In the genomic region with DNA sequence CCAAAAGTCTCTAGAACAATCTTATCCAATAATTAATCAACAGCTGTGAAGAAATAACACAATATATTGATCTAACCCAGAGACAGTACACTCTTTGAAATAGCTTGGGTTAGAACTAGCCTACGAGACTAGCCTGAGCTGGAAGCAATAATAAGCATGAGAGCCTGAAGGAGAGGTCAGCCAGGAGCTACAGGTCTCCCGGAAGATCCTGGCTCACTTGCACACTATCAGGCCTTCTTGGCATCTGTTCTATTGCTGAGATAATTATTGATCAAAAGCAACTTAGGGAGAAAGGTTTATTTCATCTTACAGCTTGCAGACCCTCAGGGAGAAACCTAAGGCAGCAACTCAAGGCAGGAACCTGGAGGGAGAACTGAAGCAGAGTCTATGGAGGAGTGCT, we compare ENCODE assay signal across 27 mouse cellular contexts.
"Had no signal": no experiment of that assay in that cellular context is flagged by ENCODE, and none has a peak within 500 bp of the region (broad histone marks: within the 10 kb centered on the region; RNA-seq: fewer than 3 reads in every experiment).

No protein-coding gene starts in this region.

- H3K27ac ChIP-seq: limb, embryonic 10.5 days; limb, embryonic 12.5 days; limb, embryonic 13.5 days; limb, embryonic 15.5 days; liver, embryonic 12.5 days; liver, embryonic 13.5 days; liver, embryonic 14.5 days; liver, embryonic 15.5 days; lung, embryonic 15.5 days; macrophage; midbrain, embryonic 10.5 days; midbrain, embryonic 12.5 days; midbrain, embryonic 13.5 days; midbrain, embryonic 15.5 days; neural tube, embryonic 12.5 days had no signal

- H3K4me1 ChIP-seq: midbrain, embryonic 12.5 days; midbrain, embryonic 13.5 days; midbrain, embryonic 15.5 days had no signal

- H3K27me3 ChIP-seq: limb, embryonic 12.5 days; limb, embryonic 13.5 days; limb, embryonic 15.5 days; liver, embryonic 13.5 days; liver, embryonic 15.5 days; lung, embryonic 15.5 days; midbrain, embryonic 15.5 days had no signal

- DNase-seq: left cerebral cortex, postnatal 4 days; liver, embryonic 13.5 days; liver, postnatal 0 days; lung, adult 18-20 months; lung, adult 2 months; lung, embryonic 14.5 days; lung, postnatal 10 days; lung, postnatal 14 days; lung, postnatal 36 days; lung, postnatal 4 days; midbrain, embryonic 14.5 days had no signal

- H3K4me3 ChIP-seq: limb, embryonic 10.5 days; limb, embryonic 12.5 days; limb, embryonic 13.5 days; limb, embryonic 15.5 days; liver, embryonic 12.5 days; liver, embryonic 13.5 days; liver, embryonic 15.5 days; lung, embryonic 15.5 days; megakaryocyte, embryonic 14.5 days; midbrain, embryonic 10.5 days; midbrain, embryonic 12.5 days; midbrain, embryonic 13.5 days; midbrain, embryonic 15.5 days; myocyte; neural tube, embryonic 12.5 days had no signal

- H3K36me3 ChIP-seq: limb, embryonic 10.5 days; limb, embryonic 12.5 days; limb, embryonic 13.5 days; limb, embryonic 15.5 days; liver, embryonic 12.5 days; liver, embryonic 13.5 days; liver, embryonic 15.5 days; lung, embryonic 15.5 days; midbrain, embryonic 10.5 days; midbrain, embryonic 12.5 days; midbrain, embryonic 13.5 days; midbrain, embryonic 15.5 days; neural tube, embryonic 12.5 days had no signal

- H3K9ac ChIP-seq: limb, embryonic 12.5 days; limb, embryonic 13.5 days; limb, embryonic 15.5 days; liver, embryonic 12.5 days; liver, embryonic 13.5 days; liver, embryonic 14.5 days; liver, embryonic 15.5 days; liver, postnatal 0 days; lung, embryonic 14.5 days; lung, embryonic 15.5 days; midbrain, embryonic 12.5 days; midbrain, embryonic 13.5 days; midbrain, embryonic 15.5 days; neural tube, embryonic 12.5 days had no signal
